Mouse (Mus musculus) CH12.LX (cell line): ENCODE measurements at regions not wholly inside any gene's neighbourhood (a gene's known extent, or its start where the extent isn't known, plus 50 kb on each side); places are given as distances from the start of the nearest gene placed in this dataset.

ENCODE experiments used
- DNase-seq: peaks from one replicate; pipeline ENCODE4 v3.0.0-alpha.2; 2013; ENCODE audit errors: extremely low read depth
- H3K27ac ChIP-seq: 2 replicates; pipeline ENCODE4 v1.5.1; 2012; ENCODE audit warnings: low read depth, mild to moderate bottlenecking, control low read depth, moderate library complexity; ENCODE audit not compliant: insufficient read depth
- H3K27me3 ChIP-seq: replicated peaks from 2 replicates; pipeline ENCODE3; 2012; ENCODE audit warnings: inconsistent platforms
- H3K36me3 ChIP-seq, 2 experiments: replicated peaks in 1 of 2; 2 replicates each; pipeline versions ENCODE3 to v1.6.1; 2012; ENCODE audit warnings: inconsistent platforms in 1 of 2, low read length in 1 of 2, mild to moderate bottlenecking in 1 of 2, mixed read lengths in 1 of 2, moderate library complexity in 1 of 2; ENCODE audit not compliant: control insufficient read depth in 1 of 2, insufficient read depth in 1 of 2
- H3K4me1 ChIP-seq, 2 experiments: 2 replicates each; pipeline ENCODE4 v1.6.1; 2012; ENCODE audit warnings: inconsistent platforms in 1 of 2, moderate library complexity in 1 of 2; ENCODE audit not compliant: insufficient read depth in 2 of 2, control insufficient read depth in 1 of 2
- H3K4me2 ChIP-seq: 2 replicates; pipeline ENCODE4 v1.6.1; 2012; ENCODE audit warnings: low read depth, mild to moderate bottlenecking, control low read depth; ENCODE audit not compliant: poor library complexity, insufficient read depth, severe bottlenecking
- H3K4me3 ChIP-seq, 3 experiments: fragments of 150-350 bp in 1 of 3; sonication (generic) in 1 of 3; replicated peaks in 1 of 3; 2 replicates each; pipeline versions ENCODE3 to v1.5.1; 2011 to 2012; ENCODE audit warnings: low read depth in 2 of 3, low read length in 2 of 3, mild to moderate bottlenecking in 2 of 3, moderate library complexity in 2 of 3, control low read depth in 1 of 3, improper control_type of control experiment in 1 of 3, inconsistent platforms in 1 of 3, mixed read lengths in 1 of 3; ENCODE audit not compliant: poor library complexity in 1 of 3
- H3K79me2 ChIP-seq: replicated peaks from 2 replicates; pipeline ENCODE4 v1.6.1; 2012; ENCODE audit warnings: mild to moderate bottlenecking, moderate library complexity; ENCODE audit not compliant: control insufficient read depth, poor library complexity, insufficient read depth, severe bottlenecking; ENCODE audit errors: extremely low read depth
- H3K9ac ChIP-seq: 2 replicates; pipeline ENCODE4 v1.6.1; 2012; ENCODE audit warnings: low read depth, mild to moderate bottlenecking, control low read depth, moderate library complexity; ENCODE audit not compliant: insufficient read depth
- H3K9me3 ChIP-seq: replicated peaks from 2 replicates; pipeline ENCODE3; 2012; ENCODE audit warnings: low read length, inconsistent platforms, mixed read lengths
- CHD2 ChIP-seq: IDR thresholded peaks from 2 replicates; pipeline ENCODE4 v1.6.1; 2011; ENCODE audit warnings: low read length, improper control_type of control experiment
- CTCF ChIP-seq, 2 experiments: IDR thresholded peaks in 1 of 2; conservative IDR thresholded peaks in 1 of 2; 2 replicates each; pipeline ENCODE4 v1.5.1; 2011 to 2012; ENCODE audit warnings: low read depth in 2 of 2, low read length in 2 of 2, improper control_type of control experiment in 1 of 2, inconsistent platforms in 1 of 2, mild to moderate bottlenecking in 1 of 2, moderate library complexity in 1 of 2
- E2F4 ChIP-seq: IDR thresholded peaks from 2 replicates; pipeline ENCODE4 v1.6.1; 2011; ENCODE audit warnings: low read depth, low read length, improper control_type of control experiment; ENCODE audit not compliant: insufficient replicate concordance
- ELF1 ChIP-seq: IDR thresholded peaks from 2 replicates; pipeline ENCODE4 v1.6.1; 2014; ENCODE audit warnings: low read depth, mild to moderate bottlenecking, inconsistent platforms, low read length, improper control_type of control experiment
- ETS1 ChIP-seq: conservative IDR thresholded peaks from 2 replicates; pipeline ENCODE4 v1.6.1; 2012; ENCODE audit warnings: low read depth, mild to moderate bottlenecking, inconsistent platforms, low read length, improper control_type of control experiment, moderate library complexity
- GABPA ChIP-seq: IDR thresholded peaks from 2 replicates; pipeline ENCODE4 v1.6.1; 2012; ENCODE audit warnings: low read depth, low read length, improper control_type of control experiment, inconsistent platforms; ENCODE audit not compliant: insufficient replicate concordance
- MAFK ChIP-seq: IDR thresholded peaks from 2 replicates; pipeline ENCODE4 v1.6.1; 2011; ENCODE audit warnings: low read length, improper control_type of control experiment; ENCODE audit not compliant: insufficient replicate concordance
- MAX ChIP-seq: IDR thresholded peaks from 2 replicates; pipeline ENCODE4 v1.6.1; 2011; ENCODE audit warnings: low read length, improper control_type of control experiment
- MAZ ChIP-seq: IDR thresholded peaks from 2 replicates; pipeline ENCODE4 v1.6.1; 2012; ENCODE audit warnings: low read depth, mild to moderate bottlenecking, inconsistent platforms, low read length, improper control_type of control experiment, moderate library complexity
- MEF2A ChIP-seq: IDR thresholded peaks from 2 replicates; pipeline ENCODE4 v1.6.1; 2014; ENCODE audit warnings: low read depth, mild to moderate bottlenecking, inconsistent platforms, low read length, improper control_type of control experiment, borderline replicate concordance
- MXI1 ChIP-seq: IDR thresholded peaks from 2 replicates; pipeline ENCODE4 v1.6.1; 2011; ENCODE audit warnings: mild to moderate bottlenecking, low read depth, low read length, improper control_type of control experiment
- NELFE ChIP-seq: IDR thresholded peaks from 2 replicates; pipeline ENCODE4 v1.6.1; 2011; ENCODE audit warnings: low read depth, low read length, improper control_type of control experiment
- NRF1 ChIP-seq: IDR thresholded peaks from 2 replicates; pipeline ENCODE4 v1.6.1; 2014; ENCODE audit warnings: low read depth, mild to moderate bottlenecking, inconsistent platforms, low read length, improper control_type of control experiment, moderate library complexity
- PAX5 ChIP-seq: IDR thresholded peaks from 2 replicates; pipeline ENCODE4 v1.6.1; 2012; ENCODE audit warnings: low read length, inconsistent platforms, mixed read lengths
- POLR2A ChIP-seq: IDR thresholded peaks from 2 replicates; pipeline ENCODE4 v1.6.1; 2011; ENCODE audit warnings: low read depth, mild to moderate bottlenecking, improper control_type of control experiment, low read length
- RAD21 ChIP-seq: IDR thresholded peaks from 2 replicates; pipeline ENCODE4 v1.6.1; 2011; ENCODE audit warnings: low read depth, mild to moderate bottlenecking, low read length, improper control_type of control experiment, moderate library complexity
- RCOR1 ChIP-seq: conservative IDR thresholded peaks from 2 replicates; pipeline ENCODE4 v1.6.1; 2012; ENCODE audit warnings: low read depth, mild to moderate bottlenecking, inconsistent platforms, low read length, improper control_type of control experiment
- SMC3 ChIP-seq: IDR thresholded peaks from 2 replicates; pipeline ENCODE4 v1.6.1; 2011; ENCODE audit warnings: low read depth, low read length, improper control_type of control experiment
- TCF12 ChIP-seq: IDR thresholded peaks from 2 replicates; pipeline ENCODE4 v1.6.1; 2014; ENCODE audit warnings: low read depth, mild to moderate bottlenecking, inconsistent platforms, low read length, improper control_type of control experiment
- UBTF ChIP-seq: IDR thresholded peaks from 2 replicates; pipeline ENCODE4 v1.6.1; 2012; ENCODE audit warnings: low read depth, mild to moderate bottlenecking, inconsistent platforms, low read length, improper control_type of control experiment, moderate library complexity
- USF1 ChIP-seq: IDR thresholded peaks from 2 replicates; pipeline ENCODE4 v1.6.1; 2014; ENCODE audit warnings: low read depth, mild to moderate bottlenecking, inconsistent platforms, low read length, improper control_type of control experiment
- ZKSCAN1 ChIP-seq: IDR thresholded peaks from 2 replicates; pipeline ENCODE4 v1.6.1; 2012; ENCODE audit warnings: low read depth, inconsistent platforms, low read length, improper control_type of control experiment, borderline replicate concordance
- ZMIZ1 ChIP-seq: IDR thresholded peaks from 2 replicates; pipeline ENCODE4 v1.6.1; 2012; ENCODE audit warnings: low read depth, mild to moderate bottlenecking, inconsistent platforms, low read length, improper control_type of control experiment
- ZNF384 ChIP-seq: IDR thresholded peaks from 2 replicates; pipeline ENCODE4 v1.6.1; 2012; ENCODE audit warnings: low read depth, low read length, improper control_type of control experiment, inconsistent platforms
- dilution Hi-C: fragments of 300-500 bp; cut with MboI; formaldehyde crosslinking; loops from 2 replicates; pipeline ENCODE4 v1.14.3; 2020; ENCODE audit warnings: low sequenced_read_pairs; ENCODE audit not compliant: extremely low pct_unique_long_range_greater_than_20kb, extremely low pct_ligation_motif_present
- in situ Hi-C: fragments of 300-500 bp; cut with MboI; formaldehyde crosslinking; loops from 3 replicates; pipeline ENCODE4 v1.14.3; 2019; ENCODE audit warnings: low sequenced_read_pairs, low pct_ligation_motif_present, low pct_unique_long_range_greater_than_20kb, mixed read lengths

DNA sequence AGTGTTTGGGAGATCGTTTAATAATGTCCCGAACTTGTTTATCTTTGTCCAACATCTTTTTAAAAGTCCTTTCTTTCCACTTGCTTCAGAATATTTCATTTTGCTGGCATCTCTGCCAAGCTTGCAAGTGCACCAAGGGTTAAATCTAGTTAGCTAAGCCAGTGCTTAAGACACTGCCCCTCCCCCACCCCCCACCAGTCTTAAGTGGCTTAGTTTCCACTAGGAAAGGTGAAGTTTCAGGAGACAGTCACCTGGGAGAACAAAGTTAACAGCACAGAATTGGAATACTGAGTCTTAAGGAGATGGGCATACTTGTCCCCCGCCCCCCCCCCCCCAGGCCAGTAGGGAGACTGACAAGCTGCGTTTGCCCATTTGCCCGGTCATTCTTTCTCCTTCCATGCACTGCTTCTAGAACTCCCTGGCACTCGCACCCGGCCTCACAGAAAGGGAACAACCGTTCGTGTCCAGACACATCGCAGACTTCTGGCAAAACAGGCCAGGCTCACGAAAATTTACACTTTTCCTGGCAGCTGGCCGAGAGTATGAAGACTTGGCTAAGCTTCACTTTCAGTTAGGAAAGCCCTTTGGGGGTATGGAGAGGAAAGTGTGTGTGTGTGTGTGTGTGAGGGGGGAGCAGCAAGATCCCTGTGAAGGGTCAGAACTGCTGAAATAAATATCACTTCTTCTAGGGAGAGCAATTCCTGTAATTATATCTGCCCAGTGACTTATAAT, 219.2 kb downstream of the Bcl11a start:
- dilution Hi-C loops, result no loop called here
- Histone ChIP-seq H3K36me3 (no peaks in the 10 kb centered on the region), H3K9me3 (no peaks in the 10 kb centered on the region), H3K79me2 (no peaks in the 10 kb centered on the region), H3K9ac (no peak overlapping the region), H3K4me1 (peaks cover 0 to 17% of the 10 kb centered on the region in 2 experiments; a peak in 2 of 4 replicates), H3K27ac (no peak overlapping the region), H3K4me2 (peak overlapping the region; percentile 24; the same call in 1 of the 2 replicates), H3K27me3 (no peaks in the 10 kb centered on the region), H3K4me3 (no peak overlapping the region)
- DNase-seq, result no peak
- TF ChIP-seq RCOR1 (no peak), MXI1 (no peak), CHD2 (peak; percentile 51), ZKSCAN1 (no peak), ZMIZ1 (no peak), E2F4 (no peak), RAD21 (no peak)
- in situ Hi-C loops, result no loop called here

DNA sequence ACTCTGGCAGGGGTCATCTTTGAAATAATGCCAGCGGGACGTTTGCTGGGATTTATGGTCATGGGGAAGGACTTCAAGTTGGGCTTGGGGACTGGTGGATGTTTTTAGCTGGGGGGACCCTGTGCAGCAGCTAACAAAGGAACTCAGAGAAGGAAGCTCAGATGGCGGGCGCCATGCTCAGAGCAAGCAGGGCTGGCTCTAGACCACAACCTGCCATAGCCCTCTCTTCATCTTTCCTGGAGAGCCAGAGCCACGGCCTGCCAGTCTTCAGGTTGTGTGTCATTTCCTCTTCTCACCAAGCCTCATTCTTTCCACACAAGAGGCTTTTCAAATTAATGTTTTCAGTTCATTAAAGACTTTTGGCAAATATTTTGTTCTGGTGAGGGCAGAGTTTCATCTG, 219.9 kb downstream of the Bcl11a start:
- Histone ChIP-seq H3K27me3 (no peaks in the 10 kb centered on the region), H3K4me3 (no peak overlapping the region), H3K79me2 (no peaks in the 10 kb centered on the region), H3K4me2 (peak overlapping the region; percentile 24; the same call in 1 of the 2 replicates), H3K9me3 (no peaks in the 10 kb centered on the region), H3K4me1 (peaks cover 0 to 17% of the 10 kb centered on the region in 2 experiments; a peak in 2 of 4 replicates), H3K27ac (no peak overlapping the region), H3K9ac (no peak overlapping the region), H3K36me3 (no peaks in the 10 kb centered on the region)
- in situ Hi-C loops, result no loop called here
- dilution Hi-C loops, result no loop called here
- TF ChIP-seq MEF2A (no peak), USF1 (no peak), SMC3 (no peak), POLR2A (no peak), CHD2 (no peak), RCOR1 (no peak), ELF1 (no peak)
- DNase-seq, result no peak

DNA sequence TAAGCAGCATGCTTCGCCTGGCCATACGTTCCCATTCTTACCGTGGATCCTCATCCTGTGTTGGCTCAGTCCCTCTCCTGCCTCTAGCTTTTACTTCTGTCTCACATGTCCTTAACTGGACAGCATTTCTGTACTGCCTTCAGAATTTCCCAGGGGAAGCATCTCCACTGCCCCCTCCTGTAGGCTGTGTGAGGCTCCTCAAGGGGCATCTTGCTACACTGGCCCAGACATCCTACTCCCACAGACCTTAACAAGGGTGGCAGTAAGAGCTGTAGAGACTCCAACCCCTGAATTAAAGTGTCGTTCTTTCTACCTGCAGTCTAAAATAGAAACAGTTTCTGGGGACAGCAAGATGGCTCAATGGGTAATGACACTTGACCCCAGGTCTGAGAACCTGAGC, 222.5 kb downstream of the Bcl11a start:
- H3K27me3 ChIP-seq, result no peaks in the 10 kb centered on the region
- no peak overlapping the region for H3K9ac ChIP-seq
- no peak overlapping the region for H3K4me3 ChIP-seq
- in situ Hi-C loops (no loop called here), dilution Hi-C loops (no loop called here)
- H3K4me1 ChIP-seq, result peaks cover 0 to 9% of the 10 kb centered on the region in 2 experiments; a peak in 2 of 4 replicates
- H3K36me3 ChIP-seq, result no peaks in the 10 kb centered on the region
- DNase-seq, result no peak
- H3K9me3 ChIP-seq, result no peaks in the 10 kb centered on the region
- no peaks in the 10 kb centered on the region for H3K79me2 ChIP-seq
- no peak overlapping the region for H3K27ac ChIP-seq
- TF ChIP-seq ELF1 (no peak), MAFK (no peak), ZNF384 (no peak), NELFE (no peak), NRF1 (no peak), ZKSCAN1 (no peak), CTCF (conservative IDR thresholded peaks at IDR 0.05 in 1 of 2, IDR thresholded peaks at IDR 0.05 in 1 of 2; ENCODE audit: low read depth in 2 of 2, low read length in 2 of 2) (no peak), TCF12 (no peak), SMC3 (no peak), USF1 (no peak), MAZ (no peak), GABPA (no peak), CHD2 (no peak), UBTF (no peak), PAX5 (no peak), RAD21 (no peak), ETS1 (no peak), E2F4 (no peak), MAX (no peak), MEF2A (no peak)
- H3K4me2 ChIP-seq, result no peak overlapping the region
